Mouse (Mus musculus): ENCODE data around the gene Cfap61.

GRCm38 (mm10) chr2:146089157-146089692 lies 154.6 kb downstream of the Cfap61 start:
- TF ChIP-seq CTCF (IDR thresholded peaks at IDR 0.05; ENCODE audit: low read depth): no peak
- no peak for TF ChIP-seq EP300 (IDR thresholded peaks at IDR 0.05; ENCODE audit: low read depth)
